Mouse (Mus musculus): ENCODE results near the gene Olfr1415. TPM values are rescaled to one million over a fixed set of nuclear protein-coding genes. Genes with fewer than 3 reads are reported as not detected.

Gene Olfr1415
- total and polyA plus RNA-seq, 3 experiments = not detected

DNA sequence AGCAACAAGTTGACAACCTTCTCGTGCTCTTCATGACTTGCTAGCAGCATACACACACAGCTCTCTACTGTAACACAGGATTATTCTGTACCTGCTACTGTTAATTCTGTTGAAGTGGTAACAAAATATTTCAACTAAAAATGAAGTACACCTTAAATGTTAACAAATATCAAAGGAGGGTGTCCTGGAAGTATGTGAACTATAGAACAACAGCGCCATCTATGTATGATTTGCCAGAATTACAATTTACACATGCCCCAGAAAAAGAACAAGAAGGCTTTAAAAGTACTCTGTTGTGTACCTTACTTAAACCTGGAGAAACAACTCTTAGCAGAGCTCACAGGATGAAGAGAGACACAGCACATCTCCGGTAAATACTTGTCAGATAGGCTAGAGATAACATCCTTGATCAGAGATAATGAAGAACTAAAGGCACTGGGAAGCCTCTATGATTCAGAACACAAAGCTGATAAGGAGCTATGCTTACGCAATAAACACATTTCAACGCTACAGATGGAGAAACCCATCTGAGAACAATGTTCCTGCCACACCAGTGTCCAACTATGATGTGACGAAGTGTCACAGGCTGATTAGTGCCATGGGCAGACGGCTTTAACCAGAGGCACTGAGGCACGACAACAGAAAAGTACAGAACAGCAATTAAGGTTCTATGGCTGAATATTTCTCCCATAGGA lies 42.0 kb downstream of the Olfr1415 start:
- Histone ChIP-seq H3K27me3 (replicated peaks) (no peaks in the 10 kb centered on the region), H3K4me3 (replicated peaks in 1 of 3; ENCODE audit: low read depth in 2 of 3, low read length in 2 of 3, poor library complexity in 1 of 3) (no peak overlapping the region), H3K4me1 (ENCODE audit: control insufficient read depth in 1 of 2, insufficient read depth in 2 of 2) (no peaks in the 10 kb centered on the region), H3K9ac (ENCODE audit: insufficient read depth, low read depth) (no peak overlapping the region), H3K9me3 (replicated peaks; ENCODE audit: low read length) (peaks cover 2% of the 10 kb centered on the region), H3K79me2 (replicated peaks; ENCODE audit: control insufficient read depth, extremely low read depth, insufficient read depth, poor library complexity, severe bottlenecking) (no peaks in the 10 kb centered on the region), H3K27ac (ENCODE audit: insufficient read depth, low read depth) (no peak overlapping the region), H3K4me2 (ENCODE audit: insufficient read depth, low read depth, poor library complexity, severe bottlenecking) (no peak overlapping the region), H3K36me3 (replicated peaks in 1 of 2; ENCODE audit: control insufficient read depth in 1 of 2, insufficient read depth in 1 of 2, low read length in 1 of 2) (peaks cover 64 to 91% of the 10 kb centered on the region in 2 experiments)
- dilution Hi-C loops (cut with MboI; ENCODE audit: extremely low pct_ligation_motif_present, extremely low pct_unique_long_range_greater_than_20kb, low sequenced_read_pairs) (no loop called here), in situ Hi-C loops (cut with MboI; ENCODE audit: low pct_ligation_motif_present, low pct_unique_long_range_greater_than_20kb, low sequenced_read_pairs) (no loop called here)
- no peak for TF ChIP-seq RCOR1 (conservative IDR thresholded peaks at IDR 0.05; ENCODE audit: low read depth, low read length)
- no peak for TF ChIP-seq NELFE (IDR thresholded peaks at IDR 0.05; ENCODE audit: low read depth, low read length)
- peak; percentile 31 to 70; a peak in 2 of 4 replicates for TF ChIP-seq CTCF (conservative IDR thresholded peaks at IDR 0.05 in 1 of 2, IDR thresholded peaks at IDR 0.05 in 1 of 2; ENCODE audit: low read depth in 2 of 2, low read length in 2 of 2)
- TF ChIP-seq ETS1 (conservative IDR thresholded peaks at IDR 0.05; ENCODE audit: low read depth, low read length) = no peak
- TF ChIP-seq TBP (conservative IDR thresholded peaks at IDR 0.05; ENCODE audit: low read depth, low read length) = no peak
- TF ChIP-seq RAD21 (IDR thresholded peaks at IDR 0.05; ENCODE audit: low read depth, low read length) = peak; percentile 78
- no peak for TF ChIP-seq UBTF (IDR thresholded peaks at IDR 0.05; ENCODE audit: low read depth, low read length)
- TF ChIP-seq MEF2A (IDR thresholded peaks at IDR 0.05; ENCODE audit: borderline replicate concordance, low read depth, low read length) = no peak
- no peak for TF ChIP-seq USF1 (IDR thresholded peaks at IDR 0.05; ENCODE audit: low read depth, low read length)
- no peak for TF ChIP-seq IRF4 (IDR thresholded peaks at IDR 0.05; ENCODE audit: low read depth, low read length)
- TF ChIP-seq SMC3 (IDR thresholded peaks at IDR 0.05; ENCODE audit: low read depth, low read length) = peak; percentile 32
- TF ChIP-seq ZMIZ1 (IDR thresholded peaks at IDR 0.05; ENCODE audit: low read depth, low read length) = no peak
- peak; percentile 31 for DNase-seq (ENCODE audit: extremely low read depth)

DNA sequence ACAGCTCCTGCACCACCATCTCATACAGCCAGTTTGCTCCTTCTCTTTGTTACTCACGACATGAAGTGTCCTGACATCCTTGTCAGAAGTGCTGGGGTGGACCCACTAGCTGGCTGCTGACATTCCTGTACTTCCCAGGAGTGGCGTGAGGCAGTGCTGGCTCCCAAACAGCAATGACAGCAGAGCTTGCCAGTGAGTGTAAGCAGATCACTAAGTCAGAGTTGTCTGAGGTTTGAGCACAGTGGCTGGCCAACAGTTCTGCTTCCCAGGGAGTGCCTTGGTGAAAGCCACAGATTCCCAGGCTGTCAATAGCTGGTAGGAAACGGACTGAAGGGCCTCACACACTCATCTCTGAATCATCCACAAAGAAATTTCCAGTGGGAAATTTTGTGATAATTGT lies 47.6 kb downstream of the Olfr1415 start:
- H3K4me1 ChIP-seq (ENCODE audit: control insufficient read depth in 1 of 2, insufficient read depth in 2 of 2) = no peaks in the 10 kb centered on the region
- H3K4me2 ChIP-seq (ENCODE audit: insufficient read depth, low read depth, poor library complexity, severe bottlenecking) = no peak overlapping the region
- in situ Hi-C loops (cut with MboI; ENCODE audit: low pct_ligation_motif_present, low pct_unique_long_range_greater_than_20kb, low sequenced_read_pairs) (no loop called here), dilution Hi-C loops (cut with MboI; ENCODE audit: extremely low pct_ligation_motif_present, extremely low pct_unique_long_range_greater_than_20kb, low sequenced_read_pairs) (no loop called here)
- peaks cover 65 to 94% of the 10 kb centered on the region in 2 experiments for H3K36me3 ChIP-seq (replicated peaks in 1 of 2; ENCODE audit: control insufficient read depth in 1 of 2, insufficient read depth in 1 of 2, low read length in 1 of 2)
- H3K4me3 ChIP-seq (replicated peaks in 1 of 3; ENCODE audit: low read depth in 2 of 3, low read length in 2 of 3, poor library complexity in 1 of 3) = no peak overlapping the region
- DNase-seq (ENCODE audit: extremely low read depth) = no peak
- no peaks in the 10 kb centered on the region for H3K27me3 ChIP-seq (replicated peaks)
- no peak overlapping the region for H3K27ac ChIP-seq (ENCODE audit: insufficient read depth, low read depth)
- no peak for TF ChIP-seq ELF1 (IDR thresholded peaks at IDR 0.05; ENCODE audit: low read depth, low read length)
- no peak for TF ChIP-seq KAT2A (IDR thresholded peaks at IDR 0.05; ENCODE audit: insufficient replicate concordance, low read length)
- no peak for TF ChIP-seq ZNF384 (IDR thresholded peaks at IDR 0.05; ENCODE audit: low read depth, low read length)
- no peak for TF ChIP-seq USF1 (IDR thresholded peaks at IDR 0.05; ENCODE audit: low read depth, low read length)
- TF ChIP-seq MXI1 (IDR thresholded peaks at IDR 0.05; ENCODE audit: low read depth, low read length) = no peak
- no peak for TF ChIP-seq ZKSCAN1 (IDR thresholded peaks at IDR 0.05; ENCODE audit: borderline replicate concordance, low read depth, low read length)
- no peak for TF ChIP-seq CHD2 (IDR thresholded peaks at IDR 0.05; ENCODE audit: low read length)
- TF ChIP-seq POLR2A (IDR thresholded peaks at IDR 0.05; ENCODE audit: low read depth, low read length) = no peak
- no peak for TF ChIP-seq USF2 (conservative IDR thresholded peaks at IDR 0.05; ENCODE audit: low read depth, low read length)
- no peak for TF ChIP-seq EP300 (IDR thresholded peaks at IDR 0.05; ENCODE audit: low read length)
- no peak overlapping the region for H3K9ac ChIP-seq (ENCODE audit: insufficient read depth, low read depth)
- H3K79me2 ChIP-seq (replicated peaks; ENCODE audit: control insufficient read depth, extremely low read depth, insufficient read depth, poor library complexity, severe bottlenecking) = no peaks in the 10 kb centered on the region
- no peaks in the 10 kb centered on the region for H3K9me3 ChIP-seq (replicated peaks; ENCODE audit: low read length)
